Mouse (Mus musculus) WW6 (cell line): ENCODE results near the gene Hist2h2ac.
"Not testable (repeated sequence)": the region's sequence is repeated elsewhere in the genome, so short reads cannot be mapped to it uniquely, and the experiment has no call there.

Experiments
- DNase-seq: peaks from one replicate; pipeline ENCODE4 v3.0.0-alpha.2; 2013; ENCODE audit warnings: low read depth, low spot score

The Hist2h2ac gene

DNA sequence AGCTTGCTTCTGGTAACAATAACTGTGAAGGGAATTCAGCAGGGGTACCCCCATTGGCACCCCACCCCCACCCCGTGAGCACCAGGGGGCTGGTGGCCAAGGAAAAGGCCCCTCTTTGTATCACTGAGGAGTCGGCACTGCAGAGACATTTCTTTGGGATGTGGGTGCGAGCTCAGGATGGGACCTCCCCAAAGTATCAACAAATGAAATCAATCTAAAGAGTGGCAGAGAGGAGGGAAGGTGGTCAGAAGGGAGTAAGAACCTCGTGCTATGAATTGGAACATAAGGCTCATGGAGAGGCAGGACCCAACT lies 28.3 kb upstream of the Hist2h2ac start:
- no peak for DNase-seq

DNA sequence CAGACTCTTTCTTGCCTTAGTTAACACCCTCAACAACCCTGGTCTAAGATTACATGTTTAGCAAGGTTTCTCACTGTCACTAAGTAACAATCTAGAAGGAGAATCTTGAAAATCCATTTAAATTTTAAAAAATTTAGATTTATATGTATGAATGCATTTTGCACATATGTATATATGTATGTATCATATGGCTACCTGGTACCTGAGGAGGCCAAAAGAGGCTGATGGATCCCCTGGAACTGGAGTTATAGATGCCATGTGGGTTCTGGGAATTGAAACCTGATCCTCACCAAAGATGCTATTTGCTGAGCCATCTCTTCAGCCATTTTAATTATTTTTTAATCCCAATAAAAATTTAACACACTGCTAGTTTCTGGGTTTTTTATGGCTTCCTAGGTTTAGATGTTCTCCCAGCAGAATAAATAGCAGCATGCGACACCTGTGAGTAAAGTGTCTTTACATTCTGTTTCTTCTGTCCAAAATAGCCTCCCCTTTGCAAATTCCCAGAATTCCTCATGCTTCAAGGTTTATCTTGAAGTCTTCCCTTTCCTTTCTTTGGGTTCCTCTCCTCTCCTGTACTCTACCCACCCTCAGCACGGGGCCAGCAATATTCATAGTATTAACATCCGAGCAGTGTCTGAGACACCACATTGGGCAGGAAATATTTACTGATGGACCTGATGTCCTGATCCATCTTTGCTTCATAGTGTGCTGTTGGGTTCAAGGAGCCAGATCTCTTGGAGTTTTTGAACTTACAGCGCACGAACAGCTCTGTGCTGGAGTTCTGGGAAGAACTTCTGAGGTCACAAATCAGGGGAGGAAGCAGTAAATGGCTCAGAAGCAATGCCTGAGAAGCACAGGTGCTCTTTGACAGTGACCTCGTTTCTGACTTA lies 27.7 kb upstream of the Hist2h2ac start:
- DNase-seq: no peak

DNA sequence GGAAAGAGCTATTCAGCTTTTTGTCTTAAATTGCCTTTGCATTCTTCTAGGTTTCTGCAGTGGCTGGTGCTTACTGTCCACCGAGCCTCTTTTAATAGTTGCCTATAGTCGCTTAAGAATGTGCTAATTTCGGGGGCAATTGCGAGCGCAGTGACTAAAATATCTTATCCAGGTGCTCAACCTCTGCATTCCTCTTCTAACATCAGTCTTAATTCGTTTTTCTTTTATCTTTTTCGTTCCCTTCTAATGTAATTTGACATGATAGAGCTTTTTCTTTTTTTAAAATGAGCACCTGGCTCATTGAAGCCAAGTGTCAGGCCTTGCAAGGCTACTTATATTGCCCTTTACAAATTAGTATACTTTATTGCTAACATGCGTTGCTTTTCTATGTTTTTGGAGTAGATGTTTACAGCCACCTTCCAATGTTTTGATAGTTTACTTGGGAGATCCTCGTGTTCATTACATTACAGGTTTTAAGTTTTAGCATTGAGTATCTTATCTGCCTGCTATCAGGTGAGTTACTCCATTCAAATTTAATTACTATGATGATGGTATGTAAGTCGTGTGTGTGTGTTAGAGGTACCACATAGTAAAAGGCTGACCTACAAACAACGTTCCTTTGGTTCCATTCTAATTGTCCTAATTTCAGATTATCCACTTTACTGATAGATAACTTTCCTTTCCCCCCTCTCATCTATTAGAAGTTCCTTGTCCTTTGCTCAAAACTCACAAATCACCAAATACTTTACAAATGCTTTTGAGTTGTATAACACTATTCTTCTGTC lies 26.9 kb upstream of the Hist2h2ac start:
- no peak for DNase-seq

DNA sequence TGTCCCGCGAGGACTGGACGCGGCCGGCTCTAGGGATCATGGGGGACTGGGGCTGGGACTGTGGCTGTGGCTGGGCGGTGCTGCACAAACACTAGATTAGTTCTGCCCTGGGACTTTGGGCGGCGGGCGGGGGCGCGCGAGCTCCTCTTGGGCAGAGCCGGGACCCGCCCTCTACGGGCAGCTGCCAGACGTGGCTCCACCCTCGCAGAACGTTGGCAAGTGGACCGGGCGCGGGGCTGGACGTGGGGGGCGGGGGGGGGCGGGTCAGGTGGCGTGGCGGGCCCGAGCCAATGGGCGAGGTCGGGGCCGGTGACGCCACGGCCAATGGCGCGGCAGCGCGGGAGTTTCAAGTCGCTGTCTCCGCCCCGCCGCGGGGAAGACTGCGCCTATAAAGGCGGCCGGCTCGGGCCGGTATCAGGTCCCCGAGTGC lies 25.8 kb upstream of the Hist2h2ac start, which contains the start of gene Hist2h3c1:
Hist2h3c1 (plus strand) TSS at position 259 of the 430 bp plus-strand sequence.
- DNase-seq: not testable (repeated sequence)

DNA sequence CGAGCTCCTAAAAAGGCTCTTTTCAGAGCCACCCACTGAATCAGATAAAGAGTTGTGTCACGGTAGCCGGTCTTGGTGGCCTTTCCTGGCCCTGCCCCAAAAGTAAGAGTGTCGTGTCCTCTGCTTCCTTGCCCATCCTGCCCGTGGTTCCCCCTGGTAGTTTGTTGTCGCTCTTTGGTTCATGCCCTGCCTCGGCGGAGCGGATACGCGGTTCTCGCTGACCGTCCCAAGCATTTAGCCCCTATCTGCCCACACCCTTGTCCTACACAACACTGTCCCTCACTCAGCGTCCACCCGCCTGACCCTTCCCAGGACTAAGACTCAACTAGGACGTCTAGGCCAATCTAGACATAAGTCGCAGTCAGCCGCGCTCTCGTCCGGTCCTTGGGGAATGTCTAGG lies 25.3 kb upstream of the Hist2h2ac start:
- DNase-seq: not testable (repeated sequence)

DNA sequence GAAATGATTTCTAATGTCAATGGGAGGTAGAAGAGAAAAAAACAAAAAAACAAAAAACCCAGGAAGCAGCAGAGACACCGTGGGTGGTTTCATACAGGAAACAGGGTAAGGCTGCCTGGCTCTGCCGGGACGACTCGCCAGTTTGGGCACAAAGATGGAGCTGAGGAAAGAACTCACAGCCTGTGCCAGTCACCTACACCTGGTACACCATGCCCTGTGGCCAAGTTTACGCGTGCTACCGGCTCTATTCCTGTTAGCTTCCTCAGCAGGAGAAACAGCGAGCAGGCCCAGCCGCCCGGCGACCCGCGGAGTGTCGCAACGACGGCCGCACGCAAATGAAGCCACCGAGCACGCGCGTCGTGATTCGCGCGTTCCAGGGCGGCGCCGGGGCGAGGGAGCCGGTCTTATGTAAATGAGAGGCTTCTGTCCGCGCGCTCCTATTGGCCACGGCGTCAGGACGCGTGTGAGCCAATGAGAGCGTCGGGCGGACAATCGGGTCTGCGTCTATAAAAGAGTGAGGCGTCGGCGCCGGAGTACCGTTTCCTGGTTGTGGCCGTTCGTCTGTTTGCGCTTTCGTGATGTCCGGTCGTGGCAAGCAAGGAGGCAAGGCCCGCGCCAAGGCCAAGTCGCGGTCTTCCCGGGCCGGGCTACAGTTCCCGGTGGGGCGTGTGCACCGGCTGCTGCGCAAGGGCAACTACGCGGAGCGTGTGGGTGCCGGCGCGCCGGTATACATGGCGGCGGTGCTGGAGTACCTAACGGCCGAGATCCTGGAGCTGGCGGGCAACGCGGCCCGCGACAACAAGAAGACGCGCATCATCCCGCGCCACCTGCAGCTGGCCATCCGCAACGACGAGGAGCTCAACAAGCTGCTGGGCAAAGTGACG lies 24.6 kb upstream of the Hist2h2ac start, which contains the start of gene Hist2h2aa1:
Hist2h2aa1 (plus strand) TSS at position 495 of the 884 bp plus-strand sequence.
- not testable (repeated sequence) for DNase-seq

DNA sequence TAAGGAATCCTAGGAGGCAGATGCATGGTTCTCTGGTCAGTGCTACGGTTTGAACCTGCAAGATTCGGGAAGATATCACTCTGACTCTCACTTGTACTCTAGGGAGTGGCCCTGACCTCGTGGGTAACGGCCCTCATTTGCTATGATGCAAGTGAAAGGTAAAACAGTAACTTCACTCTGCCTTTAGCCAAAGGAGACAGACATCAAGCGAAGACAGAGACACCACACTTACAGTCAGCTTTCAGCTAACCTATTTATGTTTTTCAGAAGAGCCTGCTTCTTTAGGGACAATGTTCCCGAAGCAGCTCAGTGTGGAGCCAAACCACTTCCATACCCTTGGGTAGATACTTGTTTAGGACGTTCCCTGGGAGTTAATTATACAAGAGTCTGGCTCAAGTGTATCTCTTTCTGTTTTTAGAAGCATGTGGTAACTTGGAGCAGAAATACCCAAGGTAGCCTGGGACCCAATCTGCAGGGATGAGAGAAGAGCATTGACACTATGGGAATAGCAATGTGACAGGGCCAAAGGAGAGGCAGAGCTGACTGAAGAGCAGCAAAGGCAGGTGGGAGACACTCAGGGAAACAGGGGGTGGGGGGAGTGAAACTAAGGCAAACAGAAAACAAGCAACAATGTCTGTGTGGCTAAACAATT lies 23.4 kb upstream of the Hist2h2ac start:
- DNase-seq: no peak

DNA sequence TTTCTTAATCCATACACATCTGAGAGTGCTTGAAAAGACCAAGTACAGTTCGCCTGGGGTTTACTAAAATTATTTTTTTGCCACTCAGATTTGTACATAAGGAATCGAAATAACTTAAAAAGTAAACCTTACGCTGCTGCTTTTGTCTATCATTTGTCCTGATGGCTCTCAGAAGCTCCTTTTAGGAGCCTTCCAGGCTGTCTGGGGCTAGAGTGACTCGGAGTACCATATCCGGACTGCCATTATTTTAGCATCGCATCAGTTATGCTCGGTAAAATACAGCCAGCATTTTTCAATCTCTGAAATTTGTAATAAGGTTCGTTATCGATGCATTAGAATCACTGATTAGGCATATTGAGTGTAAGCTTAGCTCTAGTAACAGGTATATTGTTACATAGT lies 20.1 kb upstream of the Hist2h2ac start:
- DNase-seq: no peak

DNA sequence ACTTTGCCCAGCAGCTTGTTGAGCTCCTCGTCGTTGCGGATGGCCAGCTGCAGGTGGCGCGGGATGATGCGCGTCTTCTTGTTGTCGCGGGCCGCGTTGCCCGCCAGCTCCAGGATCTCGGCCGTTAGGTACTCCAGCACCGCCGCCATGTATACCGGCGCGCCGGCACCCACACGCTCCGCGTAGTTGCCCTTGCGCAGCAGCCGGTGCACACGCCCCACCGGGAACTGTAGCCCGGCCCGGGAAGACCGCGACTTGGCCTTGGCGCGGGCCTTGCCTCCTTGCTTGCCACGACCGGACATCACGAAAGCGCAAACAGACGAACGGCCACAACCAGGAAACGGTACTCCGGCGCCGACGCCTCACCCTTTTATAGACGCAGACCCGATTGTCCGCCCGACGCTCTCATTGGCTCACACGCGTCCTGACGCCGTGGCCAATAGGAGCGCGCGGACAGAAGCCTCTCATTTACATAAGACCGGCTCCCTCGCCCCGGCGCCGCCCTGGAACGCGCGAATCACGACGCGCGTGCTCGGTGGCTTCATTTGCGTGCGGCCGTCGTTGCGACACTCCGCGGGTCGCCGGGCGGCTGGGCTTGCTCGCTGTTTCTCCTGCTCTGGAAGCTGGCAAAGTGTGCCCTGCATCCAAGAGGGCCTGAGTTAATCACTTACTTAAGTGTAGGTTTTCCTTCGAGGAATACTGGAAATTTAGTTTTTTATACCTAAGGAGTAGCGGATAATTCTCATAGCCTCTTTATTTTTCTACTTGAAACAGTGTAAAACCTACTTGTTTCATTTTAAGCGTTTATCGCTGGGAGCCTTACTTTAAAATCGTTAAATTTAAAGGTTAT lies 19.5 kb upstream of the Hist2h2ac start, which contains the start of gene Hist2h2aa2:
Hist2h2aa2 (minus strand) TSS at position 328 of the 850 bp plus-strand sequence.
- DNase-seq: not testable (repeated sequence)

DNA sequence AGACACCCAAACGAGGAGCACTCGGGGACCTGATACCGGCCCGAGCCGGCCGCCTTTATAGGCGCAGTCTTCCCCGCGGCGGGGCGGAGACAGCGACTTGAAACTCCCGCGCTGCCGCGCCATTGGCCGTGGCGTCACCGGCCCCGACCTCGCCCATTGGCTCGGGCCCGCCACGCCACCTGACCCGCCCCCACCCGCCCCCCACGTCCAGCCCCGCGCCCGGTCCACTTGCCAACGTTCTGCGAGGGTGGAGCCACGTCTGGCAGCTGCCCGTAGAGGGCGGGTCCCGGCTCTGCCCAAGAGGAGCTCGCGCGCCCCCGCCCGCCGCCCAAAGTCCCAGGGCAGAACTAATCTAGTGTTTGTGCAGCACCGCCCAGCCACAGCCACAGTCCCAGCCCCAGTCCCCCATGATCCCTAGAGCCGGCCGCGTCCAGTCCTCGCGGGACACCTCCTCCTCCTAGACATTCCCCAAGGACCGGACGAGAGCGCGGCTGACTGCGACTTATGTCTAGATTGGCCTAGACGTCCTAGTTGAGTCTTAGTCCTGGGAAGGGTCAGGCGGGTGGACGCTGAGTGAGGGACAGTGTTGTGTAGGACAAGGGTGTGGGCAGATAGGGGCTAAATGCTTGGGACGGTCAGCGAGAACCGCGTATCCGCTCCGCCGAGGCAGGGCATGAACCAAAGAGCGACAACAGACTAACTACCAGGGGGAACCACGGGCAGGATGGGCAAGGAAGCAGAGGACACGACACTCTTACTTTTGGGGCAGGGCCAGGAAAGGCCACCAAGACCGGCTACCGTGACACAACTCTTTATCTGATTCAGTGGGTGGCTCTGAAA lies 18.5 kb upstream of the Hist2h2ac start, which contains the start of gene Hist2h3c2:
Hist2h3c2 (minus strand) TSS at position 174 of the 840 bp plus-strand sequence.
- not testable (repeated sequence) for DNase-seq

DNA sequence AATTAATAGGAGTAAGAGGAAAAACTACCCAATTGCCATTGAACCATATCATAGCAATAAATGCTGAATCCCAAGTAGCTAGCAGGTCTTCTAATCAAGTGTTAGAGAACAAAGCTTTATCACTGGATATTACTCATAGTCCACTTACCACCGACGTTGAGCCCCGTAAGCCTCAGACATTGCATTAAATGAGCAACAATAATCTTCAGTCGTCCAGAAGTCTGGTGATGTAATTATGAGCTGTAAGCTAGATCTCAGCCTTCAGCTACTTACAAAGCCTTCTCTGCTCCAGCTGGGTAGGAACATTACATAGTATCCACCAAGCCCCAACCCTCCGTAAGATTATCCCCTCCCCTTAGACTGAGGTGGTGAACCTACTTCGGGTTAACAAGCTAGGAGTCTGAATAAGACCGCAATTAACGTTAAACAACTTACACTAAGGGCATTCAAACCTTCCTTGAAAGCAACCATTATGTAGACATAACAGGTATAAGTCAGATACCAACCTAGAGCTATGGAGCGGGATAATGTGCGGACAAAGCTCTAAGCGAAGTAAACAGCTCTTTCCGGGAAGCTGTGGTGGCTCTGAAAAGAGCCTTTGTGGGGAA lies 17.3 kb upstream of the Hist2h2ac start:
- no peak for DNase-seq

DNA sequence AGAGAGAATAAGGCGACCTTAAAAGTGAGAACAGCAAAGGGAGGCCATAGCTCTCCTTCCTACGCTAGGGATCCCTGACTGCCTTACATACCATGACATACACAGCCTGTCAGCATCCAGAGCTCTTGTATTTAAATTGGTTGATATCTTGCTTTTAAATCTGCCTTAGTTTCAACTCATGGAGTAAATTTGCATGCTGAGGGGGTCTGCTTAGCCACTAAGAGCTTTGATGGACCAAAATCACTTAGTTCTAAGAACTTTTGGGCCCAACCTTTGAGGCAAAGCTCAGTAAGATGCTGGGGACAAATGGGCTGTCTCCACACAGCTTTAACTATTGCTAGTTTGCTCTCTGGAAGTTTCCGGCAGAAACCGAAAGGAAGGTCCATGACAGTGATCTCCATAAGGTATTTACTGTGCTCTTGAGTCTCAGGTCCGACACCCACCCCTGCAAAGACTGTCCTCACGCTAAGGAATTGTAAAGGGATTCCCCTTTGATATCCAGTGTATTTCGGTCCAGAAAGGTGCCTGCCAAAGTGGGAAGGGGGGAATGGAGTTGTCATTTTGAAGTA lies 16.7 kb upstream of the Hist2h2ac start:
- no peak for DNase-seq

DNA sequence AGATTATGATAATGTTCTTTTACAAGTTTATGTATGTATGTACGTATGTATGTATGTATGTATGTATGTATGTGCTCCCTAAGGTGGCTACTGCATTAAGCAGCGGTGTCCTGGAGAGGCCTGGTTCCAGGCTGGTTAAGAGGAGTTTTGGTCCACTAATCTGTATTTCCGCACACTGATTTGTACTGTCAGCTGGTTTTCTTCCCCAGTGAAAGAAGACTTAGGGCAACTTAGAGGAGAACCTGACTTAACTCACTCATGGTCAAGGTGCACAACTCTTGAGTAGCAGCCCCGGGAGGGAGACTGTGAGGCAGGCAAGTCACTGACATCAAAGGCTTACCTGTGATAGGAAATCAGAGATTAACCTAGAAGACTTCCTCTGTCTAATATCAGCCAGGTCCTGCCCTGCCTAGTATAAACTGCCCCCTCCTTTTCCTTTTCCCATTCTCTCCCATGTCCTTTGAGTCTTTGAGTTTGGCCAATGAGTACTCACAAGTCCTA lies 16.2 kb upstream of the Hist2h2ac start:
- DNase-seq: no peak

DNA sequence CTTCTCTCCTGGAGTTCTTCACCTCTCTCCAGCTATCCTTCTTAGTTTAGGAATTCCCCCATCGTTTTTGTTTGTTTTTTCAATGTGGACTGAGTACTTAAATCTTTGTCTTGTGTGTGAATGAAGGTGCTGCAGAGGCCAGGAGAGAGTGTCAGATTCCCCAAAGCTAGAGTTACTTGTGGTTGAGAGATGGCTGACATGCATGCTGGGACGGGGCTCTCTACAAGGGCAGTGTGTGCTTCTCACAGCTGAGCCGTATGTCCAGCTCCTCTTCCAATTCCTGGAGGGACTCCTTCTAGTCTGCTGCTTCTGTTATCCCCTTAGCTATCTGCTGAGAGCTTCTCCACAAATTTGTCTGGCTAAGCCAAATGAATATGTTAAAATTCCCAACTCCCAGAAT lies 15.2 kb upstream of the Hist2h2ac start:
- no peak for DNase-seq

DNA sequence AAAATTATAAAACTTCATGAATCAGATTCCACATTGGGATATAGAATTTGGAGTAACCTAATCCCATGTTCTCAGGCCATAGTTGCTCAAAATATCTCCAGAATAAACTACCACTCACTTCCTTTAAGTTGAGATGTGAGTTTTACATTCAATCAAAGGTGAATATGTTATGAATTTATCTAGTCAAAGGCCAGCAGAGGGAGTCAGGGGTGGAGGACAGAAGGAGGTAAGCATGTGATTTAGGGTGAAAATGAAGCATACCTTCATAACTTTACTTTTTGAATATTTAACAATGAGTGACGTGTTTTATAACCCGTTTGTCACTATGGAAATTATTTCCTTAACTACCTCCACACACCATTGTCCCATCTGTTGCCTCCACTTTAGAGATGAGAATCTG lies 14.2 kb upstream of the Hist2h2ac start:
- no peak for DNase-seq

DNA sequence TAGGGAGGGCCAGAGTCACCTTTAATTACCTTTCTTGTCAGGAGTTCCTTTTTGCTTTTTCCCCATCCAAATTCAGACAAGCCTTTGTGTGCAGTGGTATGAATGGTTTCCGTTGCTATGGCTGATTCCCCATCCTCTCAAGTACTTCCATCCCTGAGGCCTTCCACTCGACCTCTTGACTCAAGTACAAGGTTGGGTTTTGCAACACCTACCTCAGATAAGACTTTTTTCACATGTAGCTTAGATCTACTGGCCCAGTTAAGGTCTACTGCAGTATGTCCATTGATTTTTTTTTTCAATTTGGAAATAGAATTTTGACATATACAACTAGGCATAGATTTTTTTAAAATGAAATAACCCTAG lies 11.1 kb upstream of the Hist2h2ac start:
- no peak for DNase-seq

DNA sequence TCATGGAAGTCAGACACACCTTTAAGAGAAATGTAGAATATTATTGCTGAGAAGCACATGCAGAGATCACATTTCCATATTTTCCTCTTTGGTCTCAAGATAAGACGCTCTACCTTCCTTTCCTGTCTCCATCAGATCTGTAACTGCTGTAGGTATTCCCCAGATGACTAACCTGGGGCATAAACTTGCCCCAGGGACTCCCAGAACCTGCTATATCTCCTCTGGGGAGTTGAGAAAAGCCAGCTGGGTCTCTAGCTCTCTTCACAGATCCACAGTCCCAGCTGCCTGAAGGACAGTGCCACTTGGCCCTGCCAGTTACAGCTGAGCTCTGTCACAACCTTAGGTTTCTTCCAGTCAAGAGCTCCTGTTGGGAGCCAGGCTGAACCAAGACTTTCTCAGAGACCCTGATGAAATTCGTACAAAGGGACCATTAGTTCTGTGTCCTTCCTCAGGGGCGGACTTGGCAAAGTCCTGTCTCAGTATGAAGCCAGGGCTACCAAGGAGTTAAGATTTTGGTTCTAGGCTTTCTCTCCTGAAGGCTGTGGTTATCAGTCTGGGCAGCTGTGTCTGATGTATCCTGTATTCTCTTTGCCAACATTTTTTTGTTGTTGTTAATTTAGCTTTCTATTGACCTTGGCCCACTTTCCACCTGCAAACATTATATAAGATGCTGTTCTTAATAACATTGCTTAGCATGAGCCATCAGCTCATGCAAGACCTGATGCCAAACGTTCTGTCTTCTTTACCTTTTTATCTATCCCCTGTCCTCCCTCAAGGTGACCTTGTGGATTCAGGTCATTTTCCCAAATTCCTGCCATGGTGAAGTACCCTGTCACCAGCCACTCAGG lies 10.5 kb upstream of the Hist2h2ac start:
- no peak for DNase-seq
